Mouse (Mus musculus): ENCODE data around the gene Eif4e2. TPM values are rescaled to one million over a fixed set of nuclear protein-coding genes. Genes with fewer than 3 reads are reported as not detected.

The Eif4e2 gene
- total and polyA plus RNA-seq, 3 experiments, result 175 to 264 (median 228) TPM

- TF ChIP-seq ETS1 (conservative IDR thresholded peaks at IDR 0.05; ENCODE audit: low read depth, low read length) (no peak), CTCF (conservative IDR thresholded peaks at IDR 0.05 in 1 of 2, IDR thresholded peaks at IDR 0.05 in 1 of 2; ENCODE audit: low read depth in 2 of 2, low read length in 2 of 2) (no peak), MEF2A (IDR thresholded peaks at IDR 0.05; ENCODE audit: borderline replicate concordance, low read depth, low read length) (no peak), EP300 (IDR thresholded peaks at IDR 0.05; ENCODE audit: low read length) (no peak), HCFC1 (IDR thresholded peaks at IDR 0.05; ENCODE audit: low read depth, low read length) (no peak), RCOR1 (conservative IDR thresholded peaks at IDR 0.05; ENCODE audit: low read depth, low read length) (no peak), IRF4 (IDR thresholded peaks at IDR 0.05; ENCODE audit: low read depth, low read length) (no peak), E2F4 (IDR thresholded peaks at IDR 0.05; ENCODE audit: insufficient replicate concordance, low read depth, low read length) (no peak)
- no peak for DNase-seq (ENCODE audit: extremely low read depth)
- no peak overlapping the region for H3K9ac ChIP-seq (ENCODE audit: insufficient read depth, low read depth)
- in situ Hi-C loops (cut with MboI; ENCODE audit: low pct_ligation_motif_present, low pct_unique_long_range_greater_than_20kb, low sequenced_read_pairs) (no loop called here), dilution Hi-C loops (cut with MboI; ENCODE audit: extremely low pct_ligation_motif_present, extremely low pct_unique_long_range_greater_than_20kb, low sequenced_read_pairs) (no loop called here)
- no peaks in the 10 kb centered on the region for H3K79me2 ChIP-seq (replicated peaks; ENCODE audit: control insufficient read depth, extremely low read depth, insufficient read depth, poor library complexity, severe bottlenecking)
- no peaks in the 10 kb centered on the region for H3K27me3 ChIP-seq (replicated peaks)
- no peaks in the 10 kb centered on the region for H3K36me3 ChIP-seq (replicated peaks in 1 of 2; ENCODE audit: control insufficient read depth in 1 of 2, insufficient read depth in 1 of 2, low read length in 1 of 2)
- H3K4me1 ChIP-seq (ENCODE audit: control insufficient read depth in 1 of 2, insufficient read depth in 2 of 2), result peaks cover 3 to 12% of the 10 kb centered on the region in 2 experiments; a peak in 3 of 4 replicates
- H3K4me2 ChIP-seq (ENCODE audit: insufficient read depth, low read depth, poor library complexity, severe bottlenecking), result no peak overlapping the region
- H3K4me3 ChIP-seq (replicated peaks in 1 of 3; ENCODE audit: low read depth in 2 of 3, low read length in 2 of 3, poor library complexity in 1 of 3), result no peak overlapping the region
- no peaks in the 10 kb centered on the region for H3K9me3 ChIP-seq (replicated peaks; ENCODE audit: low read length)
- no peak overlapping the region for H3K27ac ChIP-seq (ENCODE audit: insufficient read depth, low read depth)
These were observed 44.8 kb downstream of the Eif4e2 start for GRCm38 (mm10) chr1:87258484-87258883.

DNA sequence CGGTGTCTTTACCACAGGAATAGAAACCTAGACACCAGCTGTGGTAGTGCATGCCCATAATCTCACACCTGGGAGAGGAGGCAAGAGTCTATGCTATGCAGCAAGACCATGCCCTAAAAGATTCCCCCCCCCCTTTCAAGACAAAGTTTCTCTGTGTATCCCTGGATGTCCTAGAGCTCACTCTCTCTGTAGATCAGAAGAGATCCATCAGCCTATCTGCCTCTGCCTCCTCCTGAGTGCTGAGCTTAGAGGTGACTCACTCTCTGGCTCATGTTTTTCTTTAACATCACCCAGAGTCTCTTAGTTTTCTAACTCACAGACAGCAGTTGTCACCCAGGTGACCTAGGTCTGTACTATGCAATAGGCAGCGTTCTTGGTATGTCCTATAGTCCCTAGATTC, 45.6 kb downstream of the Eif4e2 start:
- no peaks in the 10 kb centered on the region for H3K36me3 ChIP-seq (replicated peaks in 1 of 2; ENCODE audit: control insufficient read depth in 1 of 2, insufficient read depth in 1 of 2, low read length in 1 of 2)
- dilution Hi-C loops (cut with MboI; ENCODE audit: extremely low pct_ligation_motif_present, extremely low pct_unique_long_range_greater_than_20kb, low sequenced_read_pairs), result no loop called here
- no peak overlapping the region for H3K9ac ChIP-seq (ENCODE audit: insufficient read depth, low read depth)
- H3K4me2 ChIP-seq (ENCODE audit: insufficient read depth, low read depth, poor library complexity, severe bottlenecking), result no peak overlapping the region
- no peak for TF ChIP-seq MEF2A (IDR thresholded peaks at IDR 0.05; ENCODE audit: borderline replicate concordance, low read depth, low read length)
- TF ChIP-seq RCOR1 (conservative IDR thresholded peaks at IDR 0.05; ENCODE audit: low read depth, low read length), result no peak
- no peak for TF ChIP-seq EP300 (IDR thresholded peaks at IDR 0.05; ENCODE audit: low read length)
- TF ChIP-seq BHLHE40 (IDR thresholded peaks at IDR 0.05; ENCODE audit: low read depth, low read length), result no peak
- no peak for TF ChIP-seq USF2 (conservative IDR thresholded peaks at IDR 0.05; ENCODE audit: low read depth, low read length)
- TF ChIP-seq NRF1 (IDR thresholded peaks at IDR 0.05; ENCODE audit: low read depth, low read length), result no peak
- no peak for TF ChIP-seq USF1 (IDR thresholded peaks at IDR 0.05; ENCODE audit: low read depth, low read length)
- TF ChIP-seq CTCF (conservative IDR thresholded peaks at IDR 0.05 in 1 of 2, IDR thresholded peaks at IDR 0.05 in 1 of 2; ENCODE audit: low read depth in 2 of 2, low read length in 2 of 2), result no peak
- no peak for TF ChIP-seq POLR2AphosphoS2 (IDR thresholded peaks at IDR 0.05; ENCODE audit: low read depth, low read length)
- no peak for TF ChIP-seq ETS1 (conservative IDR thresholded peaks at IDR 0.05; ENCODE audit: low read depth, low read length)
- TF ChIP-seq CHD1 (IDR thresholded peaks at IDR 0.05; ENCODE audit: low read depth, low read length), result no peak
- TF ChIP-seq MXI1 (IDR thresholded peaks at IDR 0.05; ENCODE audit: low read depth, low read length), result no peak
- no peak for TF ChIP-seq UBTF (IDR thresholded peaks at IDR 0.05; ENCODE audit: low read depth, low read length)
- TF ChIP-seq E2F4 (IDR thresholded peaks at IDR 0.05; ENCODE audit: insufficient replicate concordance, low read depth, low read length), result no peak
- TF ChIP-seq IRF4 (IDR thresholded peaks at IDR 0.05; ENCODE audit: low read depth, low read length), result no peak
- TF ChIP-seq POLR2A (IDR thresholded peaks at IDR 0.05; ENCODE audit: low read depth, low read length), result no peak
- no peak for DNase-seq (ENCODE audit: extremely low read depth)
- no peak overlapping the region for H3K4me3 ChIP-seq (replicated peaks in 1 of 3; ENCODE audit: low read depth in 2 of 3, low read length in 2 of 3, poor library complexity in 1 of 3)
- no peaks in the 10 kb centered on the region for H3K9me3 ChIP-seq (replicated peaks; ENCODE audit: low read length)
- H3K4me1 ChIP-seq (ENCODE audit: control insufficient read depth in 1 of 2, insufficient read depth in 2 of 2), result peaks cover 3 to 12% of the 10 kb centered on the region in 2 experiments; a peak in 3 of 4 replicates
- in situ Hi-C loops (cut with MboI; ENCODE audit: low pct_ligation_motif_present, low pct_unique_long_range_greater_than_20kb, low sequenced_read_pairs), result no loop called here
- no peak overlapping the region for H3K27ac ChIP-seq (ENCODE audit: insufficient read depth, low read depth)
- no peaks in the 10 kb centered on the region for H3K79me2 ChIP-seq (replicated peaks; ENCODE audit: control insufficient read depth, extremely low read depth, insufficient read depth, poor library complexity, severe bottlenecking)
- peaks cover 2% of the 10 kb centered on the region for H3K27me3 ChIP-seq (replicated peaks)

Data from CH12.LX (cell line).